Mouse (Mus musculus) limb, embryonic 11.5 days (tissue): ENCODE data around the gene Acsl3. TPM values are rescaled to one million over a fixed set of nuclear protein-coding genes. Genes with fewer than 3 reads are reported as not detected.

Source experiments
- ATAC-seq: fragments of 200-750 bp; cut with Nextera tagmentation; 2 replicates; pipeline ENCODE4 v1.8.0; 2017; ENCODE audit warnings: low read depth; ENCODE audit not compliant: insufficient number of reproducible peaks, low FRiP score, low TSS enrichment
- DNase-seq: peaks from one replicate; pipeline ENCODE4 v3.0.0-alpha.2; 2015; ENCODE audit warnings: low spot score
- H3K27ac ChIP-seq: fragments of 300-500 bp; sonication (generic); replicated peaks from 2 replicates; pipeline ENCODE4 v1.5.1; 2014; ENCODE audit warnings: low read depth, mild to moderate bottlenecking, low read length
- H3K27me3 ChIP-seq: fragments of 300-500 bp; sonication (generic); 2 replicates; pipeline ENCODE4 v1.6.1; 2014; ENCODE audit warnings: mild to moderate bottlenecking, low read length, mixed read lengths; ENCODE audit not compliant: control insufficient read depth, insufficient read depth
- H3K36me3 ChIP-seq: fragments of 300-500 bp; sonication (generic); 2 replicates; pipeline ENCODE4 v1.6.1; 2014; ENCODE audit warnings: mild to moderate bottlenecking, low read length, moderate library complexity, mixed read lengths; ENCODE audit not compliant: control insufficient read depth, insufficient read depth
- H3K4me1 ChIP-seq: fragments of 300-500 bp; sonication (generic); 2 replicates; pipeline ENCODE4 v1.6.1; 2014; ENCODE audit warnings: low read length, mixed read lengths; ENCODE audit not compliant: control insufficient read depth, insufficient read depth
- H3K4me2 ChIP-seq: fragments of 300-500 bp; sonication (generic); 2 replicates; pipeline ENCODE4 v1.6.1; 2014; ENCODE audit warnings: low read depth, mild to moderate bottlenecking, moderate library complexity; ENCODE audit not compliant: severe bottlenecking
- H3K4me3 ChIP-seq: fragments of 300-500 bp; sonication (generic); 2 replicates; pipeline ENCODE4 v1.5.1; 2014; ENCODE audit warnings: low read depth, low read length
- H3K9ac ChIP-seq: fragments of 300-500 bp; sonication (generic); 2 replicates; pipeline ENCODE4 v1.6.1; 2014; ENCODE audit warnings: mild to moderate bottlenecking, low read length
- H3K9me3 ChIP-seq: fragments of 300-500 bp; sonication (generic); 2 replicates; pipeline ENCODE4 v1.6.1; 2016; ENCODE audit warnings: low read length; ENCODE audit not compliant: control insufficient read depth
- WGBS: fragments of 180-500 bp; shearing (Covaris S2); extraction: QIAGEN DNeasy Blood & Tissue Kit; methylation state at CpG from one replicate; pipeline ENCODE4 v1.1.7; 2014; 5-methylcytosine and 5-hydroxymethylcytosine counted together
- polyA plus RNA-seq: library from polyadenylated mRNA; unstranded; fragments of >200 nt; fragmentation: Nextera tagmentation; extraction: Ambion mirVana; gene quantifications from 2 replicates; pipeline ENCODE4 v1.2.1, GENCODE M21; 2014

Acsl3 gene
- polyA plus RNA-seq, 1 experiment from 2014 or later: 85.6 TPM

GRCm38 (mm10) chr1:78724458-78725190 lies 67.0 kb downstream of the Acsl3 start:
- DNase-seq: peak; percentile 86
- no peak overlapping the region for H3K4me2 ChIP-seq
- H3K27ac ChIP-seq: no peak overlapping the region
- WGBS: 16% methylated on average over 17 of the region's 17 CpGs
- no peaks in the 10 kb centered on the region for H3K36me3 ChIP-seq
- no peaks in the 10 kb centered on the region for H3K27me3 ChIP-seq
- no peaks in the 10 kb centered on the region for H3K4me1 ChIP-seq
- no peaks in the 10 kb centered on the region for H3K9me3 ChIP-seq
- H3K9ac ChIP-seq: no peak overlapping the region; the same call in 1 of the 2 replicates
- no peak overlapping the region for H3K4me3 ChIP-seq
- no peak; the same call in 1 of the 2 replicates for ATAC-seq

DNA sequence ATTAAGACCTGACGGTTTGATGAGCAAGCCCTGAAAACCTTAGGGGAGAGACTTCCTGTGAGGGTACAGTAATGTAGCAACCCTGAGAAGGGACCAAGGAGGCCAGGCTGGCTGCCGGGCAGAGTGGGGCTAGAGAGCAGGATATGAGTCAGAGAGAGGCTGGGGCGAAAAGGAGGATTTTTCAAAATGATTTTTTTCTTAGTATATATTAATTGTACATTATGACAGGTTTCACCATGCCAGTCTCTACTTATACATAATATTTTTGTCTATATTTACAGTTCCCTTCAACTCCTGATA lies 67.5 kb downstream of the Acsl3 start:
- 65% methylated on average over 3 of the region's 3 CpGs for WGBS

DNA sequence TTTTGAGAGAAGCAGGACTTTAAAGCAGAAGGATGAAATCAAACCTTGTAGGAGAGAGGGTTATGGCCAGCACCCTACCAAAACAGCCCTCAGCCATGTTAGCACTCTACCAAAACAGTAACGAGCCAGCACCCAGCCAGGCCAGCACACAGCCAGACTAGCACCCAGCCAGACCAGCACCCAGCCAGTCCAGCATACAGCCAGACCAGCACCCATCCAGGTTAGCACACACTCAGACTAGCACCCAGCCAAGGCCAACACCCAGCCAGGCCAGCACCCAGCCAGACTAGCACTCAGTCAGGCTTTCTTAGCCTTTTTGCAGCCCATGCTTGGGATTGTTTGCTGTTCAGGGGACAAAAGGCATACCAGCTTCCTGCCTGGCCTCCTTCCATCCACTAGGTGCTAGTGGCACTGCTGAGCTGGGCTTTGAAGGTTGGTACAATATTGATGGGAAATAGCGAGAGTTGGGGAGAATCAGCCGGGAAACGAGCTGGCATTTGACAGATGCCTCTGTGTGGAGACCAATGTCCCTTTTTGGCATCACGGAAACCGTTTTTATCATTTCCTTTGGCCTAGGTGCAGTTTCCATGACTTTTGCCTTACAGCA lies 68.1 kb downstream of the Acsl3 start:
- no peak overlapping the region for H3K27ac ChIP-seq
- DNase-seq: peak; percentile 27
- no peak overlapping the region for H3K4me3 ChIP-seq
- no peak overlapping the region for H3K9ac ChIP-seq
- no peaks in the 10 kb centered on the region for H3K4me1 ChIP-seq
- H3K36me3 ChIP-seq: no peaks in the 10 kb centered on the region
- 55% methylated on average over 6 of the region's 6 CpGs for WGBS
- no peak overlapping the region for H3K4me2 ChIP-seq
- H3K27me3 ChIP-seq: no peaks in the 10 kb centered on the region
- ATAC-seq: 0 out of 2 replicates have a peak, but pooled peaks have one; percentile 41
- no peaks in the 10 kb centered on the region for H3K9me3 ChIP-seq

More for the DNA sequence above, 67.5 kb downstream of the Acsl3 start:
- Histone ChIP-seq H3K4me1 (no peaks in the 10 kb centered on the region), H3K27me3 (no peaks in the 10 kb centered on the region), H3K27ac (no peak overlapping the region), H3K9ac (no peak overlapping the region; the same call in 1 of the 2 replicates), H3K36me3 (no peaks in the 10 kb centered on the region), H3K4me2 (no peak overlapping the region), H3K4me3 (no peak overlapping the region), H3K9me3 (no peaks in the 10 kb centered on the region)
- no peak for DNase-seq
- no peak for ATAC-seq

GRCm38 (mm10) chr1:78730114-78730720 lies 72.6 kb downstream of the Acsl3 start:
- H3K4me2 ChIP-seq: no peak overlapping the region
- no peaks in the 10 kb centered on the region for H3K27me3 ChIP-seq
- no peaks in the 10 kb centered on the region for H3K36me3 ChIP-seq
- no peak overlapping the region for H3K4me3 ChIP-seq
- H3K4me1 ChIP-seq: no peaks in the 10 kb centered on the region
- H3K9me3 ChIP-seq: no peaks in the 10 kb centered on the region
- 68% methylated on average over 9 of the region's 9 CpGs for WGBS
- H3K9ac ChIP-seq: no peak overlapping the region
- DNase-seq (no peak), ATAC-seq (no peak)
- H3K27ac ChIP-seq: no peak overlapping the region

DNA sequence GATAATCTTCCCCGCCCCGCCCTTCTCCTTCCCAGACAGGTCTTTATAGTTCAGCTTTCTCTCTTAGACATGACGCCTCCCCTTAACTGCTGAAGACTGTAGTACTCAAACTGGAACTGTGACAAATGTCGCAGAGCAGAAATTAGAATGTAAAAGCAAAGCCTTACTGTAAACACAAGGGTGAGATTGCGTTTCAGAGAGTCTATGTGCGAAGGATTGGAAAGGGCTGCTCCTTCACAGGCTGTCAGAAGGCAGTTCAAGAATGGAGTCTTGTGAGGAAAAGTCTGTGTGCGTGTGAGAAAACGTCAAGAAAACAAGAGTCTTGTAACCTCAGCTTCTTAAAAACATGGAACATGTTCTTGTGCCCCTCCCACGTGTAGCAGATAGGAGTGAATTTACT lies 74.7 kb downstream of the Acsl3 start:
- 88% methylated on average over 9 of the region's 9 CpGs for WGBS
- Histone ChIP-seq H3K27me3 (no peaks in the 10 kb centered on the region), H3K36me3 (no peaks in the 10 kb centered on the region), H3K4me2 (no peak overlapping the region), H3K9ac (no peak overlapping the region), H3K4me3 (no peak overlapping the region), H3K4me1 (no peaks in the 10 kb centered on the region), H3K27ac (no peak overlapping the region), H3K9me3 (no peaks in the 10 kb centered on the region)
- no peak for DNase-seq
- no peak for ATAC-seq

DNA sequence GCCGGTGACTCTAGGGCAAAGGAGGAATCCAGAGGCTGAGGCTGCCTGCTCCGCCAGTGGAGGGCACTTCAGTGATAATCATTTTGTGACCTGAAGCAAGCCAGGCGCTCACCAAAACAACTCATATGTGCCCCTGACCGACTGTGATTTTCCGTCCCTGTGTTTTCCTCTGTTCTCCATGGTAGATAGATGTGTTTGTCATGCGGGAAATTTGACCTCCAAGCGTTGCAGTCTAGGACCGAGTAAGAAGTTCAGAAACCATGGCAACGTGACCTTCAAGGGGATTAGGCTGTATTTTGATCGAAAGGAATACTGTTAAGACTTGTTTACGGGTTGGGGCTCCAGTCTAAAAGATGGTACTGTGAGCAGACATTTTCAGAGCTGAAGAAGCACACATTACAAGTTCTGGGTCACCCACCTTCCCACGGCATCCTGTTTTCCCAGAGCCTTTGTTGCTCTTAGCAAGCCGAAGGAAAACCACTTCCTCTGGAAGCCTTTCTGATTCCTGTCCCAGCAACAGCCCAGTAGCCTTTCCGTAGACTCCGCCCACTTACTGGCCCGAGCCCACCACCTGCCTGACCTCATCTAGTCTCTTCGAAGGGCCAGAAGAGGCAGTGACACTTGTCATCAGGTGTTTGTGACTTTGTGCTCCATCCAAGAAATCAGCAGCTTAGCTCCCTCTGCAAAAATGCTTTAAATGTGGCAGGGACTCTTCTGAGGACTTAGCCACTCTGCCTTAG lies 76.8 kb downstream of the Acsl3 start:
- DNase-seq: no peak
- Histone ChIP-seq H3K4me1 (no peaks in the 10 kb centered on the region), H3K9me3 (no peaks in the 10 kb centered on the region), H3K27me3 (no peaks in the 10 kb centered on the region), H3K9ac (no peak overlapping the region), H3K4me3 (no peak overlapping the region), H3K4me2 (no peak overlapping the region), H3K36me3 (no peaks in the 10 kb centered on the region), H3K27ac (no peak overlapping the region)
- no peak; the same call in 1 of the 2 replicates for ATAC-seq
- 79% methylated on average over 17 of the region's 17 CpGs for WGBS

GRCm38 (mm10) chr1:78737646-78738045 lies 80.0 kb downstream of the Acsl3 start:
- no peak overlapping the region for H3K4me2 ChIP-seq
- H3K9ac ChIP-seq: no peak overlapping the region
- H3K27ac ChIP-seq: no peak overlapping the region
- no peaks in the 10 kb centered on the region for H3K27me3 ChIP-seq
- no peaks in the 10 kb centered on the region for H3K36me3 ChIP-seq
- no peak for ATAC-seq
- DNase-seq: no peak
- 49% methylated on average over 5 of the region's 5 CpGs for WGBS
- no peaks in the 10 kb centered on the region for H3K9me3 ChIP-seq
- H3K4me3 ChIP-seq: no peak overlapping the region
- no peaks in the 10 kb centered on the region for H3K4me1 ChIP-seq

GRCm38 (mm10) chr1:78740676-78741075 lies 83.1 kb downstream of the Acsl3 start:
- 95% methylated on average over 11 of the region's 11 CpGs for WGBS
- H3K4me1 ChIP-seq: no peaks in the 10 kb centered on the region

More at GRCm38 (mm10) chr1:78740676-78741075, 83.1 kb downstream of the Acsl3 start:
- H3K27me3 ChIP-seq: no peaks in the 10 kb centered on the region
- no peaks in the 10 kb centered on the region for H3K36me3 ChIP-seq
- no peaks in the 10 kb centered on the region for H3K9me3 ChIP-seq
- no peak overlapping the region for H3K4me2 ChIP-seq
- ATAC-seq (no peak), DNase-seq (no peak)
- H3K27ac ChIP-seq: no peak overlapping the region
- H3K4me3 ChIP-seq: no peak overlapping the region
- no peak overlapping the region for H3K9ac ChIP-seq
